Mouse (Mus musculus): ENCODE results near the gene Xdh. TPM values are rescaled to one million over a fixed set of nuclear protein-coding genes. Genes with fewer than 3 reads are reported as not detected.
A peak's percentile ranks its signal among the peaks of the same experiment; 100 is the strongest.

Gene Xdh
- polyA plus RNA-seq, 1 experiment from 2014 or later, result 0.11 TPM

DNA sequence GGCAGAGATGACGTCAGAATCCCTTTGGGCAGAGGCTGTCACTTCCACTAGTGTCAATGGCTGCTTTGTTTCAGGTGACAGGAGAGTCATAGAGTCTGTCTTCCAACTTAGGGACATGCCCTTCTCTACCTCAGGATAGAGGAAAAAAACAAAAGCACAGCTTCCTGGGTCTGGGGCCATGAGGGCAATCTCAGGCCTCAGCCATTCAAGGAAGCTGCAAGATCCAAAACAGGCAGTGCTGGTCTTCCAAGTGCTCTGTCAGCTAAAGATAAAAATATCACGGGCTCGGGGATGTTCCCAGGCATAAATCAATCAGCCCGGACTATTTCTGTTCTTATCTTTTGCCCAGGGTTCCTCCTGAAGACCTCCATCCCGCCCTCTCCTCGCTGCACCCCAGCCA, 68.7 kb downstream of the Xdh start:
- ATAC-seq (replicated peaks; ENCODE audit: low FRiP score) (no peak), DNase-seq (ENCODE audit: low spot score) (no peak)
- no peak overlapping the region for H3K9ac ChIP-seq (ENCODE audit: low read length)
- H3K9me3 ChIP-seq (ENCODE audit: control insufficient read depth, low read length), result no peaks in the 10 kb centered on the region
- no peaks in the 10 kb centered on the region for H3K27me3 ChIP-seq (ENCODE audit: control insufficient read depth, insufficient read depth, low read length)
- H3K36me3 ChIP-seq (ENCODE audit: control insufficient read depth, insufficient read depth, low read length), result no peaks in the 10 kb centered on the region
- no peak overlapping the region for H3K4me2 ChIP-seq (ENCODE audit: low read depth, low read length, severe bottlenecking)
- WGBS, result 81% methylated on average over 6 of the region's 6 CpGs
- no peak overlapping the region for H3K27ac ChIP-seq (ENCODE audit: low read depth, low read length)
- H3K4me3 ChIP-seq (ENCODE audit: low read depth, low read length), result no peak overlapping the region
- H3K4me1 ChIP-seq (replicated peaks; ENCODE audit: control insufficient read depth, insufficient read depth, low read length), result no peaks in the 10 kb centered on the region

GRCm38 (mm10) chr17:73880286-73880685, 69.7 kb downstream of the Xdh start:
- DNase-seq (ENCODE audit: low spot score), result no peak
- Histone ChIP-seq H3K27ac (ENCODE audit: low read depth, low read length) (no peak overlapping the region), H3K4me3 (ENCODE audit: low read depth, low read length) (no peak overlapping the region), H3K9me3 (ENCODE audit: control insufficient read depth, low read length) (no peaks in the 10 kb centered on the region), H3K36me3 (ENCODE audit: control insufficient read depth, insufficient read depth, low read length) (no peaks in the 10 kb centered on the region), H3K27me3 (ENCODE audit: control insufficient read depth, insufficient read depth, low read length) (no peaks in the 10 kb centered on the region), H3K4me1 (replicated peaks; ENCODE audit: control insufficient read depth, insufficient read depth, low read length) (no peaks in the 10 kb centered on the region), H3K4me2 (ENCODE audit: low read depth, low read length, severe bottlenecking) (no peak overlapping the region), H3K9ac (ENCODE audit: low read length) (no peak overlapping the region)
- WGBS, result 91% methylated on average over 6 of the region's 6 CpGs
- ATAC-seq (replicated peaks; ENCODE audit: low FRiP score), result no peak

DNA sequence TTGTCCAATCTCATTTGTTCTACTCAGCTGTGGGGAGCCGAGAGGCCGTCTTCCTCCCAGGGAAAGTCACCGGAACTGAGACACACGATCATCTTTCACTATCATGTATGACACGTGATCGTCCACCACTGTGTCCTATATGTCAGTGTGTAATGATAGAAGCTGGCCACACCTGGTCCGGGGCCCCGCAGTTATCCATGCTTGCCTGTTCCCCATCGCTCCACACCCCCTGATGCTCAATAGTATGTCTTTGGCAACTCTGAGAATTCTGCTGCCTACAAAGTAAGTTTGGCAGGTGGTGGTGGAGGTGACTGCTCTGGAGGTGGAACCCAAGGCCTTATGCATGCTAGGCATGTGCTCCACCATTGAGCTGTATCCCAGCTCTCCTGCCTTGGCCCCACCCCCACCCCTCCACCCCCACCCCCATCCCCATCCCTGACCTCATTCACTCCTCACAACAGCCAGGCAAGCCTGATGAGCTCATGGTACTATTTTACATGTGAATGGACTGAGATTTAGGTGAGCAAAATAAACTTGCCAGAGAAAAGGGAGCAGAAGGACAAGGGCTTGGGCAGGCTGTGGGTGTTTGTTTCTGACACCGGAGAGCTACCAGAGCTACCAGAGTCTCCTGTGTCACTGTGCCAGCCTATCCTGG, 70.6 kb downstream of the Xdh start:
- peak; percentile 79 for ATAC-seq (replicated peaks; ENCODE audit: low FRiP score)

GRCm38 (mm10) chr17:73875674-73876073, 74.3 kb downstream of the Xdh start:
- H3K9ac ChIP-seq (ENCODE audit: low read length), result no peak overlapping the region
- no peaks in the 10 kb centered on the region for H3K36me3 ChIP-seq (ENCODE audit: control insufficient read depth, insufficient read depth, low read length)
- ATAC-seq (replicated peaks; ENCODE audit: low FRiP score) (no peak), DNase-seq (ENCODE audit: low spot score) (no peak)
- no peaks in the 10 kb centered on the region for H3K9me3 ChIP-seq (ENCODE audit: control insufficient read depth, low read length)
- 87% methylated on average over 7 of the region's 7 CpGs for WGBS
- no peak overlapping the region for H3K4me3 ChIP-seq (ENCODE audit: low read depth, low read length)
- no peaks in the 10 kb centered on the region for H3K27me3 ChIP-seq (ENCODE audit: control insufficient read depth, insufficient read depth, low read length)
- no peak overlapping the region for H3K4me2 ChIP-seq (ENCODE audit: low read depth, low read length, severe bottlenecking)
- H3K27ac ChIP-seq (ENCODE audit: low read depth, low read length), result no peak overlapping the region
- H3K4me1 ChIP-seq (replicated peaks; ENCODE audit: control insufficient read depth, insufficient read depth, low read length), result no peaks in the 10 kb centered on the region

More for the DNA sequence above, 70.6 kb downstream of the Xdh start:
- DNase-seq (ENCODE audit: low spot score), result no peak
- H3K27me3 ChIP-seq (ENCODE audit: control insufficient read depth, insufficient read depth, low read length), result no peaks in the 10 kb centered on the region
- no peaks in the 10 kb centered on the region for H3K9me3 ChIP-seq (ENCODE audit: control insufficient read depth, low read length)
- no peak overlapping the region for H3K4me2 ChIP-seq (ENCODE audit: low read depth, low read length, severe bottlenecking)
- H3K4me1 ChIP-seq (replicated peaks; ENCODE audit: control insufficient read depth, insufficient read depth, low read length), result no peaks in the 10 kb centered on the region
- no peak overlapping the region for H3K27ac ChIP-seq (ENCODE audit: low read depth, low read length)
- no peak overlapping the region for H3K4me3 ChIP-seq (ENCODE audit: low read depth, low read length)
- H3K9ac ChIP-seq (ENCODE audit: low read length), result no peak overlapping the region
- WGBS, result 90% methylated on average over 10 of the region's 10 CpGs
- no peaks in the 10 kb centered on the region for H3K36me3 ChIP-seq (ENCODE audit: control insufficient read depth, insufficient read depth, low read length)

GRCm38 (mm10) chr17:73875268-73875667, 74.7 kb downstream of the Xdh start:
- no peak overlapping the region for H3K27ac ChIP-seq (ENCODE audit: low read depth, low read length)
- 87% methylated on average over 4 of the region's 4 CpGs for WGBS
- H3K4me3 ChIP-seq (ENCODE audit: low read depth, low read length), result no peak overlapping the region
- ATAC-seq (replicated peaks; ENCODE audit: low FRiP score) (no peak), DNase-seq (ENCODE audit: low spot score) (no peak)
- H3K36me3 ChIP-seq (ENCODE audit: control insufficient read depth, insufficient read depth, low read length), result no peaks in the 10 kb centered on the region
- H3K27me3 ChIP-seq (ENCODE audit: control insufficient read depth, insufficient read depth, low read length), result no peaks in the 10 kb centered on the region
- no peak overlapping the region for H3K4me2 ChIP-seq (ENCODE audit: low read depth, low read length, severe bottlenecking)
- H3K9ac ChIP-seq (ENCODE audit: low read length), result no peak overlapping the region
- no peaks in the 10 kb centered on the region for H3K4me1 ChIP-seq (replicated peaks; ENCODE audit: control insufficient read depth, insufficient read depth, low read length)
- no peaks in the 10 kb centered on the region for H3K9me3 ChIP-seq (ENCODE audit: control insufficient read depth, low read length)

DNA sequence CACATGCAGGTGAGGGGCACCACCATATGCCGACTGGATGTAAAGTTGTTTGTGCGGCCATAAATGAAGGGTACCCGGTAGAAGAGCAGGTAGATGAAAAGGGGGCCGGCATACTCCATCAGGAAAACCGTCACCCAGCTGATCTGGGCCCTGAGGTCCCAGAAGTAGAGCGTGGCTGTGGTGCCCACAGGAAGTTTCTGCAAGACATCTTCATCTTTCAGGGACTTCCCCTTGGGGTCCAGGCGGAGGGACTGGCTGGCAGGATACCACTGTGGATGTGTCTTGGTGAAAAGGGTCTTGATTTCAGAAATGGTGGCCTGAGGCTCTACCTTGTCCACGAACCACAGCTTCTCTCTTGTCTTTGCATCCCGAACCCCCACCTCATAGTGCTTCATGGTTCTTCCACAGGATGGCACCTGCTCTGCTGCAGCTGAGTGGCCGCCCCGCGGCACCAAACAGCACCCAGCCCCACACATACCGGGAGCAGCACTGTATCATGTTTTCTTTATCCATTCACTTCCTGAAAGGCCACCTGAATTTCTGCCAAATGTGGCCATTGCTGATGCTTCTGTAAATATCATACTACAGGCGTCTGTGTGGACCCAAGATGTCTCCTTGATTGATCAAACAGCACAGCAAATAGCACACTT, 78.9 kb downstream of the Xdh start:
- Histone ChIP-seq H3K4me2 (ENCODE audit: low read depth, low read length, severe bottlenecking) (no peak overlapping the region), H3K9ac (ENCODE audit: low read length) (no peak overlapping the region)
- 90% methylated on average over 14 of the region's 14 CpGs for WGBS

GRCm38 (mm10) chr17:73869008-73869685, 80.8 kb downstream of the Xdh start:
- no peaks in the 10 kb centered on the region for H3K9me3 ChIP-seq (ENCODE audit: control insufficient read depth, low read length)
- H3K4me3 ChIP-seq (ENCODE audit: low read depth, low read length), result no peak overlapping the region
- H3K27me3 ChIP-seq (ENCODE audit: control insufficient read depth, insufficient read depth, low read length), result no peaks in the 10 kb centered on the region
- ATAC-seq (replicated peaks; ENCODE audit: low FRiP score) (no peak), DNase-seq (ENCODE audit: low spot score) (no peak)
- no peak overlapping the region for H3K9ac ChIP-seq (ENCODE audit: low read length)
- H3K27ac ChIP-seq (ENCODE audit: low read depth, low read length), result no peak overlapping the region
- H3K36me3 ChIP-seq (ENCODE audit: control insufficient read depth, insufficient read depth, low read length), result no peaks in the 10 kb centered on the region
- H3K4me2 ChIP-seq (ENCODE audit: low read depth, low read length, severe bottlenecking), result no peak overlapping the region
- H3K4me1 ChIP-seq (replicated peaks; ENCODE audit: control insufficient read depth, insufficient read depth, low read length), result no peaks in the 10 kb centered on the region
- 94% methylated on average over 9 of the region's 9 CpGs for WGBS

More for the DNA sequence above, 78.9 kb downstream of the Xdh start:
- Histone ChIP-seq H3K4me3 (ENCODE audit: low read depth, low read length) (no peak overlapping the region), H3K27ac (ENCODE audit: low read depth, low read length) (no peak overlapping the region), H3K4me1 (replicated peaks; ENCODE audit: control insufficient read depth, insufficient read depth, low read length) (no peaks in the 10 kb centered on the region), H3K27me3 (ENCODE audit: control insufficient read depth, insufficient read depth, low read length) (no peaks in the 10 kb centered on the region), H3K36me3 (ENCODE audit: control insufficient read depth, insufficient read depth, low read length) (no peaks in the 10 kb centered on the region), H3K9me3 (ENCODE audit: control insufficient read depth, low read length) (no peaks in the 10 kb centered on the region)
- no peak for DNase-seq (ENCODE audit: low spot score)
- no peak for ATAC-seq (replicated peaks; ENCODE audit: low FRiP score)

GRCm38 (mm10) chr17:73853717-73854116, 96.3 kb downstream of the Xdh start:
- ATAC-seq (replicated peaks; ENCODE audit: low FRiP score), result no peak
- Histone ChIP-seq H3K36me3 (ENCODE audit: control insufficient read depth, insufficient read depth, low read length) (no peaks in the 10 kb centered on the region), H3K4me1 (replicated peaks; ENCODE audit: control insufficient read depth, insufficient read depth, low read length) (no peaks in the 10 kb centered on the region), H3K4me2 (ENCODE audit: low read depth, low read length, severe bottlenecking) (no peak overlapping the region), H3K9ac (ENCODE audit: low read length) (no peak overlapping the region), H3K9me3 (ENCODE audit: control insufficient read depth, low read length) (no peaks in the 10 kb centered on the region), H3K4me3 (ENCODE audit: low read depth, low read length) (no peak overlapping the region), H3K27me3 (ENCODE audit: control insufficient read depth, insufficient read depth, low read length) (no peaks in the 10 kb centered on the region), H3K27ac (ENCODE audit: low read depth, low read length) (no peak overlapping the region)
- 62% methylated on average over 4 of the region's 4 CpGs for WGBS
- no peak for DNase-seq (ENCODE audit: low spot score)
